Mouse (Mus musculus) heart, postnatal 0 days (tissue): ENCODE results near the gene S100a8. TPM values are rescaled to one million over a fixed set of nuclear protein-coding genes. Genes with fewer than 3 reads are reported as not detected.

Source experiments
- ATAC-seq: fragments of 200-750 bp; cut with Nextera tagmentation; 2 replicates; pipeline ENCODE4 v1.8.0; 2017; ENCODE audit warnings: low read depth, moderate number of reproducible peaks, moderate library complexity; ENCODE audit not compliant: insufficient read depth
- DNase-seq: peaks from one replicate; pipeline ENCODE4 v3.0.0-alpha.2; 2016; ENCODE audit warnings: low spot score
- H3K27ac ChIP-seq: fragments of 300-500 bp; sonication (generic); 2 replicates; pipeline ENCODE4 v1.5.1; 2014; ENCODE audit warnings: low read depth, mild to moderate bottlenecking
- H3K27me3 ChIP-seq: fragments of 300-500 bp; sonication (generic); 2 replicates; pipeline ENCODE4 v1.6.1; 2014; ENCODE audit warnings: low read length, mixed read lengths; ENCODE audit not compliant: control insufficient read depth, insufficient read depth
- H3K36me3 ChIP-seq: fragments of 300-500 bp; sonication (generic); replicated peaks from 2 replicates; pipeline ENCODE4 v1.6.1; 2014; ENCODE audit warnings: low read length, mixed read lengths; ENCODE audit not compliant: control insufficient read depth, insufficient read depth
- H3K4me1 ChIP-seq: fragments of 300-500 bp; sonication (generic); 2 replicates; pipeline ENCODE4 v1.6.1; 2014; ENCODE audit warnings: antibody characterized with exemption; ENCODE audit not compliant: control insufficient read depth, insufficient read depth
- H3K4me2 ChIP-seq: fragments of 300-500 bp; sonication (generic); 2 replicates; pipeline ENCODE4 v1.6.1; 2014; ENCODE audit warnings: low read depth, mild to moderate bottlenecking, low read length, moderate library complexity
- H3K4me3 ChIP-seq: fragments of 300-500 bp; sonication (generic); 2 replicates; pipeline ENCODE4 v1.5.1; 2014; ENCODE audit warnings: low read depth, low read length
- H3K9ac ChIP-seq: fragments of 300-500 bp; sonication (generic); replicated peaks from 2 replicates; pipeline ENCODE4 v1.6.1; 2014; ENCODE audit warnings: low read depth, low read length, mixed read lengths
- H3K9me3 ChIP-seq: fragments of 300-500 bp; sonication (generic); replicated peaks from 2 replicates; pipeline ENCODE4 v1.6.1; 2016; ENCODE audit warnings: low read length; ENCODE audit not compliant: control insufficient read depth
- CTCF ChIP-seq: IDR thresholded peaks from 2 replicates; pipeline ENCODE4 v1.5.1; 2016; ENCODE audit warnings: antibody characterized with exemption, control low read depth, low read depth
- EP300 ChIP-seq: IDR thresholded peaks from 2 replicates; pipeline ENCODE4 v1.6.1; 2016; ENCODE audit warnings: antibody characterized with exemption, low read depth
- WGBS: fragments of 180-500 bp; shearing (Covaris S2); extraction: QIAGEN DNeasy Blood & Tissue Kit; methylation state at CpG from one replicate; pipeline ENCODE4 v1.1.7; 2014; 5-methylcytosine and 5-hydroxymethylcytosine counted together
- polyA plus RNA-seq: library from polyadenylated mRNA; unstranded; fragments of >200 nt; fragmentation: Nextera tagmentation; extraction: Ambion mirVana; gene quantifications from 2 replicates; pipeline ENCODE4 v1.2.1, GENCODE M21; 2015
- total RNA-seq: library from RNA; depleted of rRNA; stranded (reverse); fragments of >200 nt; gene quantifications from 2 replicates; pipeline ENCODE4 v1.2.3, GENCODE M21; 2014; ENCODE audit warnings: low replicate concordance

S100a8 gene
- total and polyA plus RNA-seq, 2 experiments from 2014 or later: 4.2 to 21.0 TPM

DNA sequence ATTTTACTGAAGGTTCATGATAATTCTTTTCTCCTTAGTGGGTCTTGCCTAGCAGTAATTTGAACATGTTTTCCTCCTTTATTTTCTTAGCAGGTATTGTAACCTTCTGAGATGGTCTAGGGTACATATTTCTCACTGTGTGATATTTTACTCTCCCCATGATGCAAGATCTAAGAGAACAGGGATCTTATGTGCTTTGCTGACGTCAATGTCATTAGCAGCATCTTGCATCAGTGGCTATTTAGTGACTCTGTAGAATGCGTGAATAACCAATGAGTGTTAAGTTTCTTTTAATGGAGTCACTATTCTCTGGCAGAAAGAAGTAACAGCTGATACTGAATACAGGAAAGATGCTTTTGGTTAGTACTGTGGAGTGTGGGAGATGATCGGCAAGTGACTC lies 15.2 kb downstream of the S100a8 start:
- no peak for TF ChIP-seq EP300
- no peak for TF ChIP-seq CTCF
- WGBS: 87% methylated on average over 3 of the region's 3 CpGs
- no peaks in the 10 kb centered on the region for H3K36me3 ChIP-seq

DNA sequence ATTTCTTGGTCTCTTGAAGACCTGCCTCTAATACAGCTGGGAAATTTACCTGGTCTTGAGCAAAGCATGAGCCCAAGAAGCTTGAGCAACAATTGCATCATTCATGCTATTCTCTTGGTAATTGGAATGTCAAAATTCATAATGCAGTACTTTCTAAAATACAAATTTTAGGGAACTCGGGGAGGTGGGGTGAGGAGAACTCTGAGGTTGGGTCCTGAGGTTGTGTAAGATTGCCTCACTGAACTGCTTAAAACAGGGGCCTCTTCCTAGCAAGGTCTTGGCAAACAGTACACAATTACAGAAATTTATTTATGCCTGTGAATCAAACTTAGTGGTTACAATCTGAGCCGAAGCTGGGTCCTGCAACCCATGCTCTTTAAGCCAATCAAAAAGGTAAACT lies 18.1 kb downstream of the S100a8 start:
- no peak overlapping the region for H3K27ac ChIP-seq
- H3K27me3 ChIP-seq: no peaks in the 10 kb centered on the region
- DNase-seq: no peak
- no peaks in the 10 kb centered on the region for H3K36me3 ChIP-seq
- H3K9me3 ChIP-seq: no peaks in the 10 kb centered on the region
- H3K4me1 ChIP-seq: no peaks in the 10 kb centered on the region
- no peak overlapping the region for H3K4me3 ChIP-seq
- 77% methylated on average over 2 of the region's 2 CpGs for WGBS
- TF ChIP-seq EP300 (no peak), CTCF (no peak)
- no peak overlapping the region for H3K9ac ChIP-seq
- no peak overlapping the region for H3K4me2 ChIP-seq
- ATAC-seq: no peak

More for the DNA sequence above, 15.2 kb downstream of the S100a8 start:
- DNase-seq (no peak), ATAC-seq (no peak)
- no peaks in the 10 kb centered on the region for H3K4me1 ChIP-seq
- no peak overlapping the region for H3K4me2 ChIP-seq
- no peaks in the 10 kb centered on the region for H3K27me3 ChIP-seq
- no peak overlapping the region for H3K4me3 ChIP-seq
- H3K9me3 ChIP-seq: no peaks in the 10 kb centered on the region
- no peak overlapping the region for H3K27ac ChIP-seq
- H3K9ac ChIP-seq: no peak overlapping the region

DNA sequence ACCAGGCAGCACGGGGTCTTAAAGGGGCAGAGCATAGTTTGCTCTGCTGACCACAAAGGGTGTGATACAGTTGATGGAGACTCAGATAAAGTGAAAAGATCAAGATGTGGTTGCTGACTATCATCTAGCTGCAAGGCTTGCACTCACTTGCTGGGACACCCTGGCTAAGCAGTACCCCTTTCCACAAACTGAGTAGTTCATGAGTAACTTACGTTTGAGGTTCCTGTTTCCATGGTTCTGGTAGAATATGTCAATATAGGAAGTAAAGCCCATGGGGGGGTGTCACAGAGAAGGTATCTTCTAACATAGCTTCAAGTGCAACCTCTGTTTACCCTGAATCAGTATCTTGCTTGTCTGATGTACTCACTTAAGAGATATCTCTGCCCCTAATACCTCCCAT lies 24.7 kb downstream of the S100a8 start:
- H3K4me3 ChIP-seq: no peak overlapping the region
- no peak overlapping the region for H3K9ac ChIP-seq
- H3K27ac ChIP-seq: no peak overlapping the region
- DNase-seq (no peak), ATAC-seq (no peak)
- no peaks in the 10 kb centered on the region for H3K9me3 ChIP-seq
- H3K36me3 ChIP-seq: no peaks in the 10 kb centered on the region
- H3K27me3 ChIP-seq: no peaks in the 10 kb centered on the region
- no peak overlapping the region for H3K4me2 ChIP-seq
- WGBS: 70% methylated on average over 2 of the region's 2 CpGs
- TF ChIP-seq CTCF: no peak
- TF ChIP-seq EP300: no peak
- no peaks in the 10 kb centered on the region for H3K4me1 ChIP-seq

DNA sequence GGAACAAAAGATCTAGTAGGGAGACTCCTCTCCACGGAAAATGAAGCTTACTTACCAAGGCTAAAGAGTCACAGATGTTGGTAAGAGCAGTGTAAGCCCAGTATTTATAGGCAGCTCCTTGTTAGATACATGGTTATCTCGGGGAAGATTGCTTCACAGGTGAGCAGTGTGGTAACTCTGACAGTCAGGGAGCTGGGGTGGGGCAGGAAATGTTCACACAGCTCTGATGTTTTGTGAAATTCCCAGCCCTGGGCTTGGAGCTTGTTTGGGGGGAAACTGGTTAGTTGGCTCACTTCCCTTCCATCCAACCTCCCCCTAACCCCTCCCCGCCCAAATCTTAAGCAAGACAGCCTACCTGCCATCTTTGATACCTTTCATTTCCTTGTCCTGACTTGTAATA lies 26.8 kb downstream of the S100a8 start, which contains the start of gene S100a9:
Gene S100a9, minus strand, starts transcription at position 109 of the 400 bp plus-strand sequence.
- H3K4me3 ChIP-seq: no peak within 1 kb of the TSS
- H3K9me3 ChIP-seq: no peaks in the 10 kb centered on the region
- no peak for DNase-seq
- H3K36me3 ChIP-seq: no peaks in the 10 kb centered on the region
- H3K27me3 ChIP-seq: no peaks in the 10 kb centered on the region
- no peak within 1 kb of the TSS for H3K4me2 ChIP-seq
- H3K27ac ChIP-seq: no peak within 1 kb of the TSS
- ATAC-seq: no peak
- WGBS: 55% methylated on average over 3 of the region's 3 CpGs
- H3K9ac ChIP-seq: no peak within 1 kb of the TSS
- no peaks in the 10 kb centered on the region for H3K4me1 ChIP-seq
- no peak for TF ChIP-seq CTCF
- TF ChIP-seq EP300: no peak

DNA sequence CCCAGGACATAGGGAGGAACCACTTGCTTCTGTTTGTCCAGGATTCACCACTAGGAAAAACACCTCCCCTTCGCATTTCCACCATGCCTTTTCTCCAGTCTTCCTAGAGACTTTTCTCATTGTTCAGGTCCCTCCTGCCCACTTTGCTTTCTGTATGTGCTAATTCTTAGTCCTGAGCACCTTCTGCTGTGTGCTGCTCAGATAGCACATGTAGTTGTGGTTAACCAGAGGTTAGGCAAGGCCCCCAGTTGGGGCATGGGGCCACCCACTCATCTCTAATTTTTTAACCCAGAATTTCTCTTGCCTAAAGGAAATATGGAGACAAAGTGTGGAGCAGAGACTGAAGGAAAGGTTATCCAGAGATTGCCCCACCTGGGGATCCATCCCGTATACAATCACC lies 33.5 kb downstream of the S100a8 start:
- H3K27me3 ChIP-seq: no peaks in the 10 kb centered on the region
- ATAC-seq (no peak), DNase-seq (no peak)
- H3K4me1 ChIP-seq: no peaks in the 10 kb centered on the region
- H3K9me3 ChIP-seq: no peaks in the 10 kb centered on the region
- no peak overlapping the region for H3K4me3 ChIP-seq
- no peak overlapping the region for H3K9ac ChIP-seq
- H3K27ac ChIP-seq: no peak overlapping the region
- TF ChIP-seq CTCF: no peak
- TF ChIP-seq EP300: no peak
- no peak overlapping the region for H3K4me2 ChIP-seq
- no peaks in the 10 kb centered on the region for H3K36me3 ChIP-seq
- WGBS: 81% methylated on average over 2 of the region's 2 CpGs

DNA sequence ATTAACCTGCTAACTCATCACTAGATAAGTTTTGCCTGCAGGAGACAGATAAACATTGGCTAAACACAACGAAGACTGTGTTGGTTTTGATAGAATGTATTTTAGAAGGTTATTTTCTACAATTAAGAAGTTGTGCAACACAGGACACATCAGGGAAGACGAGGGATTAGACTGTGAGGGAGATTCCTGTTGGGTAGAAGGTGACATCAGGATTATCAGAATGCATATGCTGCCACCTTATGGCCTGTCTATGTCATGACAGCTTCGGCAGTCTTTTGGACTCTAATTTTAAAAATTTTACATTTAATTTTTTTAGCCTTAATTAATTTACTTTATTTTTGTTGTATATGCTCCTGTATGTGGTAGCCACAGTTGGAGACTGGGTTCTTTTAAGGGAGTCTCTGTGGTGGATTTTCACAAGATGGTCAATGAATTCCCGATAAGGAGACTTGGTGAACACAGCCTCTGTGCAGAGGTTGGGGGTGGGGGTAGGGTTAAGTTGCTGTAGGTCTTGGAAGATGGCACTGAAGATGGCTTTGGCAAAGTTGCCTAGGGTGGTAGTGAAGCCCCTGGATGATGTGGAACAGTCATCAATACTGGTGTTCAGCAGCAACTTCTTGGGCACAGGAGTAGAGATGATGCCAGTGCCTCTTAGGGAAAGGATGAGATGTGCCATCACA lies 39.9 kb downstream of the S100a8 start:
- H3K27ac ChIP-seq: no peak overlapping the region
- peak; percentile 60 for TF ChIP-seq CTCF
- TF ChIP-seq EP300: no peak
- H3K4me2 ChIP-seq: no peak overlapping the region
- H3K4me3 ChIP-seq: no peak overlapping the region
- H3K27me3 ChIP-seq: no peaks in the 10 kb centered on the region
- DNase-seq (peak; percentile 57), ATAC-seq (no peak)
- WGBS: 19% methylated on average over 4 of the region's 4 CpGs
- no peaks in the 10 kb centered on the region for H3K9me3 ChIP-seq
- H3K4me1 ChIP-seq: no peaks in the 10 kb centered on the region
- H3K36me3 ChIP-seq: no peaks in the 10 kb centered on the region
- no peak overlapping the region for H3K9ac ChIP-seq
